Mouse (Mus musculus): Measurements from ENCODE around the gene Sipa1l3.

DNA sequence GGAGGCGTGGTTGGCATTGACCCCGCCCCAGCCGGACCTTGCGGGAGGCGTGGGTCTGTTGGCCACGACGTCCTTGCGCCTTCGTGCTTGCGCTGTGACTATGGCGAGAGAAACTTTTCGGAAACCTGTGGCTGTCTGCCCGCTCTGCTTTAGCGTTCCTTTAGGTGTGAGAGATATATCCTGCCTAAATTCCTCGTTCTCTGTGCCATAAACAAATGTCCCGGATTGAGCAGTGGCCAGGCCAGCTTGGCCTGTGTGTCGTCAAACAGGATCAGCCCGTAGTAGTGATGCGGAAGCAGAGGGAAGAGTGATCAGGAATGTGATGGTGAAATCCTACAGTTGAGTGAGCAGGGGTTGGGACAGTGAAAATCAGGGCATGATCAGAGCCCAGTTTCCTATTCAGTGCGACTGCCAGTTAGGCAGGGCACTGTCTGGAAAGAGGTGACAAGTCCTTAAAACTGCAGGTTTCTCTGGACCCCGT, 236.3 kb downstream of the Sipa1l3 start:
- TF ChIP-seq POLR2A (IDR thresholded peaks at IDR 0.05; ENCODE audit: insufficient read length, low read depth) (no peak), MAX (IDR thresholded peaks at IDR 0.05; ENCODE audit: low read depth) (no peak), USF1 (IDR thresholded peaks at IDR 0.05; ENCODE audit: low read depth) (no peak), TCF12 (IDR thresholded peaks at IDR 0.05; ENCODE audit: insufficient read depth, poor library complexity, severe bottlenecking) (no peak), POLR2AphosphoS2 (IDR thresholded peaks at IDR 0.05; ENCODE audit: insufficient read length, low read depth) (no peak), MYOD1 (IDR thresholded peaks at IDR 0.05; ENCODE audit: control insufficient read depth in 1 of 3, insufficient read length in 2 of 3, low read depth in 2 of 3) (no peak), SRF (IDR thresholded peaks at IDR 0.05; ENCODE audit: control insufficient read depth, insufficient read length, low read depth) (no peak)
